Mouse (Mus musculus) forebrain, embryonic 13.5 days (tissue): ENCODE measurements around the gene Slc35a1. TPM values are rescaled to one million over a fixed set of nuclear protein-coding genes. Genes with fewer than 3 reads are reported as not detected.

ENCODE experiments used
- ATAC-seq: fragments of 200-750 bp; cut with Nextera tagmentation; 2 replicates; pipeline ENCODE4 v1.8.0; 2017
- H3K27ac ChIP-seq: fragments of 300-500 bp; sonication (generic); 2 replicates; pipeline ENCODE4 v1.5.1; 2015; ENCODE audit warnings: inconsistent platforms, mild to moderate bottlenecking, moderate library complexity
- H3K27me3 ChIP-seq: fragments of 300-500 bp; sonication (generic); 2 replicates; pipeline ENCODE4 v1.6.1; 2015; ENCODE audit warnings: mild to moderate bottlenecking, inconsistent platforms
- H3K36me3 ChIP-seq: fragments of 300-500 bp; sonication (generic); 2 replicates; pipeline ENCODE4 v1.6.1; 2015; ENCODE audit warnings: mild to moderate bottlenecking, inconsistent platforms; ENCODE audit not compliant: poor library complexity, severe bottlenecking
- H3K4me1 ChIP-seq: fragments of 300-500 bp; sonication (generic); 2 replicates; pipeline ENCODE4 v1.6.1; 2015; ENCODE audit warnings: inconsistent platforms
- H3K4me2 ChIP-seq: fragments of 300-500 bp; sonication (generic); 2 replicates; pipeline ENCODE4 v1.6.1; 2015; ENCODE audit warnings: inconsistent platforms, mild to moderate bottlenecking, moderate library complexity
- H3K4me3 ChIP-seq: fragments of 300-500 bp; sonication (generic); 2 replicates; pipeline ENCODE4 v1.5.1; 2015; ENCODE audit warnings: mild to moderate bottlenecking, inconsistent platforms
- H3K9ac ChIP-seq: fragments of 300-500 bp; sonication (generic); 2 replicates; pipeline ENCODE4 v1.6.1; 2015; ENCODE audit warnings: mild to moderate bottlenecking, inconsistent platforms
- H3K9me3 ChIP-seq: fragments of 300-500 bp; sonication (generic); replicated peaks from 2 replicates; pipeline ENCODE4 v1.6.1; 2016; ENCODE audit warnings: inconsistent platforms
- WGBS: fragments of 180-500 bp; shearing (Covaris S2); methylation state at CpG from one replicate; pipeline ENCODE4 v1.1.7; 2015; 5-methylcytosine and 5-hydroxymethylcytosine counted together
- polyA plus RNA-seq: library from polyadenylated mRNA; unstranded; fragments of >200 nt; fragmentation: Nextera tagmentation; extraction: Ambion mirVana; gene quantifications from 2 replicates; pipeline ENCODE4 v1.2.1, GENCODE M21; 2015

Gene Slc35a1
- polyA plus RNA-seq, 1 experiment from 2014 or later = 49.9 TPM

DNA sequence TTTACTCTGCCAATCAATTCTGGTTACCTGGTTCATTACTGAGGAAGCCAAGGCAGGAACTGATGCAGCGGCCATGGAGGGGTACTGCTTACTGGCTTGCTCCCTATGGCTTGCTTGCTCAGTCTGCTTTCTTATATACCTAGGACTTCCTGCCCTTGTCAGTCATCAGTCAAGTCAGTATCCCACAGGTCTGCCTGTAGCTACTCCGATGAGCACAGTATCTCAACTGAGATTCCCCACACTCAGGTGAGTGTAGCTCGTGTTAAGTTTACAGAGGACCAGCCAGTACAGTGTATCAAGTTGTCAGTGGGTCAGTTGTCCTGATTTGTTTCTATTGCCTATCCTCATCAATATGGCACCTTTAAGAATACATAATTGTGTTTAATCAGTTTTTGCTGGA is 46.5 kb downstream of the Slc35a1 start:
- H3K4me1 ChIP-seq = no peaks in the 10 kb centered on the region
- peaks cover 34% of the 10 kb centered on the region for H3K36me3 ChIP-seq
- H3K9me3 ChIP-seq = no peaks in the 10 kb centered on the region
- WGBS = 94% methylated on average over 3 of the region's 3 CpGs
- H3K4me3 ChIP-seq = no peak overlapping the region
- no peak for ATAC-seq
- no peak overlapping the region for H3K9ac ChIP-seq
- H3K27me3 ChIP-seq = no peaks in the 10 kb centered on the region
- H3K27ac ChIP-seq = no peak overlapping the region
- no peak overlapping the region for H3K4me2 ChIP-seq

DNA sequence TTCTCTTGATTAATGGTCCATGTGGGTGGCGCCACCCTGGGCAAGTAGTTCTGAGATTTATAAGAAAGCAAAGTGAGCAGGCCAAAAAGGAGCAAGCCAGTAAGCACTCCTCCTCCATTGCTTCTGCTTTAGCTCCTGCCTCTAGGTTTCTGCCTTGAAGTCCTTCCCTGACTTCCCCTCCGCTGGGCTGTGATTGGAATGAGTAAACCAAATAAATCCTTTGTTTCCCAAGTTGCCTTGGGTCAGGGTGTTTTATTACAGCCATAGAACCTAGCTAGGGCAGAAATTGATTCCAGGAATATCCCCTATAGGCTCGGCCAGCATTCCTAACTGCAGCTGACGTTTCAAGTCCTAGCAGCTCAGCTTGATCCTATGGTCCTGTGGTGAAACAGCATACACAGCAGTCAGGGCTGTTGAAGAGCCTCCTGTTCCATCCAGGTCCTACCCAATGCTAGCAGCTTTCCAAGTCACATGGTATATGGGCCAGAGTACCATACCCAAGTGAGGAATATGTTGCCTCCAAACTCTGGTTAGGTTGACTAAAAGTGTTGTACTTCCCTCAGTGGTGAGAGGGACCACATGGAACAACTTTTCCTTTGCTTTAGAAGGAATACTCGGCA is 47.4 kb downstream of the Slc35a1 start:
- Histone ChIP-seq H3K9ac (no peak overlapping the region), H3K27ac (no peak overlapping the region), H3K36me3 (peaks cover 34% of the 10 kb centered on the region), H3K4me3 (no peak overlapping the region), H3K27me3 (no peaks in the 10 kb centered on the region), H3K4me1 (no peaks in the 10 kb centered on the region), H3K9me3 (no peaks in the 10 kb centered on the region), H3K4me2 (no peak overlapping the region)
- 91% methylated on average over 5 of the region's 5 CpGs for WGBS
- no peak for ATAC-seq

GRCm38 (mm10) chr4:34637851-34638250 is 49.4 kb downstream of the Slc35a1 start:
- H3K4me3 ChIP-seq = no peak overlapping the region
- no peaks in the 10 kb centered on the region for H3K4me1 ChIP-seq
- no peak overlapping the region for H3K4me2 ChIP-seq
- no peak for ATAC-seq
- no peak overlapping the region for H3K27ac ChIP-seq
- 88% methylated on average over 4 of the region's 4 CpGs for WGBS
- H3K36me3 ChIP-seq = peaks cover 40% of the 10 kb centered on the region
- H3K27me3 ChIP-seq = no peaks in the 10 kb centered on the region
- H3K9me3 ChIP-seq = no peaks in the 10 kb centered on the region
- H3K9ac ChIP-seq = no peak overlapping the region

DNA sequence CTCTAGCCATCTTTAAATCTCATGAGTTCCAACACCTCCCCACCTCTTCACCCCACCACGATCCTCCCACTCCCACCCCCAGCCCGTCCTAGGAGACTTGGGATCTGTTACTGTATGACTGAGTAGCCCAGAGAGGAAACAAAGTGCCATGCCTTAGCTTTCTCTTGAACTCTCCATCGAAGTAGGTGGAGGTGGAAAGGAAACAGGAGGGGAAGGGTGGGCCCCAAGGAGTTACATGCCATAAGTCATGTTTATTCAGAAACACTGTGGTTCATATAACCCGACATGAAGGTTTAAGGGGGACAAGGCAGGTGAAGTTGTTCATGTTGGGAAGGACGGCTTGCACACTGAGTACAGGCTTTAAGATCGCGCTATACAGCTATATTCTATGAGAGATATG is 49.9 kb downstream of the Slc35a1 start:
- Histone ChIP-seq H3K27me3 (no peaks in the 10 kb centered on the region), H3K4me2 (no peak overlapping the region), H3K4me1 (no peaks in the 10 kb centered on the region), H3K9me3 (no peaks in the 10 kb centered on the region), H3K27ac (no peak overlapping the region), H3K4me3 (no peak overlapping the region), H3K9ac (no peak overlapping the region), H3K36me3 (peaks cover 40% of the 10 kb centered on the region)
- whole genome bisulfite sequencing = 93% methylated on average over 7 of the region's 7 CpGs
- ATAC-seq = no peak

DNA sequence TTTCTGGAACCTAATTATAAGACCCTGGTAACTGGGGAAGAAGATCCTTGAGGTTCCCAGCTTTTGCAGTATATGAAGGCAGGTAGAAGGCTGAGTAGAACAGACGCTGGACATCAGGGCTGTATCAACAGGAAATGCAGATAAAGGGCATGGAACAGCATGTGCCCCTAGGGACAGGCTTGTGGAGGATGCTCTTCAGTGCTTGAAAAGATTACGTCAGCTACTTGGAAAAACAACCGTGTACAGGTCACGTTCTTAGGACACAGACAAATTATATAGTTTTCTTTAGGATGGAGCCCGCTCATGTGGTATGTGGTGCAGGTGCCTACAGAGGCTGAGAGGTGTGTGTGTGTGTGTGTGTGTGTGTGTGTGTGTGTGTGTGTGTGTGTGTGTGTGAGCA is 51.2 kb downstream of the Slc35a1 start:
- Histone ChIP-seq H3K4me2 (no peak overlapping the region), H3K27me3 (no peaks in the 10 kb centered on the region), H3K4me3 (no peak overlapping the region), H3K9me3 (no peaks in the 10 kb centered on the region), H3K27ac (no peak overlapping the region), H3K9ac (no peak overlapping the region), H3K36me3 (peaks cover 36% of the 10 kb centered on the region), H3K4me1 (no peaks in the 10 kb centered on the region)
- 93% methylated on average over 5 of the region's 5 CpGs for WGBS
- ATAC-seq = no peak

- ATAC-seq = no peak
- WGBS = 94% methylated on average over 7 of the region's 7 CpGs
- no peaks in the 10 kb centered on the region for H3K9me3 ChIP-seq
Observed at GRCm38 (mm10) chr4:34634129-34634528, 53.1 kb downstream of the Slc35a1 start.

DNA sequence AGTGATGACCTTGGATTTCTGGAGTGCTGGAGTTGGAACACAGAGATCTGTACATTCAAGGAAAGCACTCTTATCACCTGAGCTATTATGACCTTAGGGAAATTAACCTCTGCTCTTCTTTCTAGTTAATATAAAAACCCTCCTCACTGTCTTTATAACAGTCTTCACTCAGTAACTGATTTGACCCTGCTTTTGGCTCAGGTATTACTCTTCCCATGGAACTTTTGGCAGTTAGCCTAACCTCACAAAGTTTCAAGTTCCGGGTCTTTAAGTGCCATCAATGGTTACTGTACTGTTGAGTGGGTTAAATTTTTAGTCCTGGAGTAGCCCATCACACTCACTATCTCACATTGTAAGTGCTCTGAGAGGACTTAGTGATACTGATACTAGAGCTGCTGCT is 57.3 kb downstream of the Slc35a1 start:
- 92% methylated on average over 1 of the region's 1 CpGs for WGBS
- no peak for ATAC-seq
- H3K27ac ChIP-seq = no peak overlapping the region
- H3K36me3 ChIP-seq = peaks cover 56% of the 10 kb centered on the region
- no peak overlapping the region for H3K4me2 ChIP-seq
- no peaks in the 10 kb centered on the region for H3K27me3 ChIP-seq
- no peaks in the 10 kb centered on the region for H3K9me3 ChIP-seq
- H3K4me3 ChIP-seq = no peak overlapping the region
- H3K9ac ChIP-seq = no peak overlapping the region
- no peaks in the 10 kb centered on the region for H3K4me1 ChIP-seq

More at GRCm38 (mm10) chr4:34634129-34634528, 53.1 kb downstream of the Slc35a1 start:
- H3K4me3 ChIP-seq = no peak overlapping the region
- no peak overlapping the region for H3K27ac ChIP-seq
- no peaks in the 10 kb centered on the region for H3K4me1 ChIP-seq
- no peak overlapping the region for H3K4me2 ChIP-seq
- peaks cover 32% of the 10 kb centered on the region for H3K36me3 ChIP-seq
- no peaks in the 10 kb centered on the region for H3K27me3 ChIP-seq
- no peak overlapping the region for H3K9ac ChIP-seq

DNA sequence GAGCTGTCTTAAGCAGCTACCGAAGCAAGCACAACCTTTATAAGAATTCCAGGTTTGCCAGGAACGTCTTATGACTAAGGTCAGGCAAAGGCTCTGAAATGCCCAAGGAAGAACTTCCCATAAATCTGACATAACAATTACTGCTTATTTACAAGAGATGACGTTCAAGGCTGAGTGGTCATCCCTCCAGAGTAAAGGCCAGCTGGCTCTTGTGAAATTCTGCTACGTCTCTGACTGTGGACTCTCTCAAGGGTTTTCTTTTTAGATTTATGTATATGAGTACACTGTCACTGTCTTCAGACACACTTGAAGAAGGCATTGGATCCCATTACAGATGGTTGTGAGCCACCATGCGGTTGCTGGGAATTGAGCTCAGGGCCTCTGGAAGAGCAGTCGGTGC is 60.8 kb downstream of the Slc35a1 start:
- H3K27me3 ChIP-seq = no peaks in the 10 kb centered on the region

GRCm38 (mm10) chr4:34625556-34625955 is 61.7 kb downstream of the Slc35a1 start:
- Histone ChIP-seq H3K9ac (no peak overlapping the region), H3K27ac (no peak overlapping the region), H3K4me3 (no peak overlapping the region), H3K27me3 (no peaks in the 10 kb centered on the region), H3K36me3 (peaks cover 43% of the 10 kb centered on the region), H3K9me3 (no peaks in the 10 kb centered on the region), H3K4me1 (no peaks in the 10 kb centered on the region), H3K4me2 (no peak overlapping the region)
- WGBS = 91% methylated on average over 4 of the region's 4 CpGs
- no peak for ATAC-seq

More for the DNA sequence above, 60.8 kb downstream of the Slc35a1 start:
- Histone ChIP-seq H3K27ac (no peak overlapping the region), H3K9ac (no peak overlapping the region), H3K36me3 (peaks cover 48% of the 10 kb centered on the region), H3K4me2 (no peak overlapping the region), H3K4me3 (no peak overlapping the region), H3K9me3 (no peaks in the 10 kb centered on the region), H3K4me1 (no peaks in the 10 kb centered on the region)
- 90% methylated on average over 6 of the region's 6 CpGs for WGBS
- ATAC-seq = no peak

DNA sequence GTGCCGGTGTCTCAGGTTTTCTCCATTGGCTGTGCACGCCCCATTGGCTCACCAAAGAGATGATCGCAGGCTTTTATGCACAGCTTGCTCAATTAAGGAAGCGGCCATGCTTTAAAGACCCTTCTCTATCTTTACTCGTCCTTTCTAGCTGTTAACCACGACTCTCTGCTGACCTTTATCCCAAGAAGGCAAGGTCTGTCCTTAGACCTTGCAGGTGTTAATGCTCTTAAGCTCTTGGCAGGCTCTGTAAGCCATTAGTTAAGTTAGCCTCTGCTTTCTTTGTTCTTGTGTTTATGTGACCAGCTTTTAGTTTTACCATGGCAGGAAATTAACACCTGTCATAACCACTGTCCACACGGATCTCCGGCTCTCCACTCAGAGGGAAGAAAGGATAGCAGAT is 71.1 kb downstream of the Slc35a1 start:
- Histone ChIP-seq H3K36me3 (no peaks in the 10 kb centered on the region), H3K4me1 (peaks cover 26% of the 10 kb centered on the region), H3K9ac (peak overlapping the region; percentile 89), H3K9me3 (no peaks in the 10 kb centered on the region), H3K4me2 (peak overlapping the region; percentile 94), H3K27me3 (no peaks in the 10 kb centered on the region), H3K4me3 (peak overlapping the region; percentile 84), H3K27ac (no peak overlapping the region)
- WGBS = 35% methylated on average over 8 of the region's 8 CpGs
- ATAC-seq = no peak

DNA sequence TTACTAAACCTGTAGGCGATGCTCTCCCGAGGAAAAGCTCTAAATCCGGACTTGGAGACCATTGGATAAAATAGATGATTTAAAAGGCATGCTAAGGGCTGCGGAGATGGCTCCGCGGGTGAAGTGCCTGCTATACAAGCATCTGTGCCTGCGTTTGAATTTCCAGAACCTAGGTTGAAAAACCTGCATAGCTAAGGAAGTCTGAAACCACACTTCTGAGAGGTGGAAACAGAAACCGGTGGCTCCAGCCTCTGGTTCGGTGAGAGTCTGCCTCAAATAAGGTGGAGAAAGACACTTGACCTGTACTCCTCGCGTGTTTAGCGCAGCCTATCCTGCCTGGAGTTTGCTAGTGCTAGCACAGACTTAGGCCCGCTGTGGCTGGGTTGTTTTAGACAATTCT is 71.9 kb downstream of the Slc35a1 start:
- H3K9me3 ChIP-seq = no peaks in the 10 kb centered on the region
- H3K4me2 ChIP-seq = peak overlapping the region; percentile 94
- peak; percentile 25 for ATAC-seq
- peak overlapping the region; percentile 89 for H3K9ac ChIP-seq
- H3K4me1 ChIP-seq = peaks cover 26% of the 10 kb centered on the region
- H3K36me3 ChIP-seq = no peaks in the 10 kb centered on the region
- peak overlapping the region; percentile 84 for H3K4me3 ChIP-seq
- peak overlapping the region; percentile 82; the same call in 1 of the 2 replicates for H3K27ac ChIP-seq
- 3% methylated on average over 13 of the region's 13 CpGs for WGBS
- no peaks in the 10 kb centered on the region for H3K27me3 ChIP-seq

GRCm38 (mm10) chr4:34614630-34615094 is 72.6 kb downstream of the Slc35a1 start, which contains the start of the genes Orc3 and Rars2:
Orc3 (minus strand) TSS chr4:34614944.
Rars2 (plus strand) TSS chr4:34614957.
- Histone ChIP-seq H3K27ac (peak within 1 kb of the TSS; percentile 82), H3K4me1 (peaks cover 26% of the 10 kb centered on the region), H3K9me3 (no peaks in the 10 kb centered on the region), H3K27me3 (no peaks in the 10 kb centered on the region), H3K4me3 (peak within 1 kb of the TSS; percentile 84), H3K9ac (peak within 1 kb of the TSS; percentile 89), H3K4me2 (peak within 1 kb of the TSS; percentile 94), H3K36me3 (peaks cover 2% of the 10 kb centered on the region)
- WGBS = 0% methylated on average over 42 of the region's 42 CpGs
- peak; percentile 100 for ATAC-seq
